Mouse (Mus musculus) heart, adult 2 months (tissue): ENCODE results near the gene Ear6. TPM values are rescaled to one million over a fixed set of nuclear protein-coding genes. Genes with fewer than 3 reads are reported as not detected.
"Not testable (repeated sequence)": the region's sequence is repeated elsewhere in the genome, so short reads cannot be mapped to it uniquely, and the experiment has no call there.

Experiments
- DNase-seq, 2 experiments: peaks; one replicate each; pipeline ENCODE4 v3.0.0; 2021
- H3K27ac ChIP-seq: fragments of 200-600 bp; 2 replicates; pipeline ENCODE4 v1.8.1; 2022
- H3K27me3 ChIP-seq: fragments of 200-500 bp; 2 replicates; pipeline ENCODE4 v1.6.1; 2012; ENCODE audit warnings: mild to moderate bottlenecking, low read length, inconsistent platforms, mixed read lengths; ENCODE audit not compliant: control insufficient read depth, insufficient read depth
- H3K36me3 ChIP-seq: fragments of 200-500 bp; 2 replicates; pipeline ENCODE4 v1.6.1; 2012; ENCODE audit warnings: low read length, inconsistent platforms; ENCODE audit not compliant: control insufficient read depth, insufficient read depth
- H3K4me1 ChIP-seq: fragments of 200-500 bp; 2 replicates; pipeline ENCODE4 v1.6.1; 2011; ENCODE audit warnings: low read length; ENCODE audit not compliant: control insufficient read depth, insufficient read depth
- H3K4me3 ChIP-seq: fragments of 200-600 bp; 2 replicates; pipeline ENCODE4 v1.8.1; 2022
- H3K79me2 ChIP-seq: fragments of 200-500 bp; replicated peaks from 2 replicates; pipeline ENCODE4 v1.6.1; 2012; ENCODE audit warnings: mild to moderate bottlenecking, inconsistent platforms, low read length, moderate library complexity, mixed read lengths; ENCODE audit not compliant: control insufficient read depth, insufficient read depth
- H3K9ac ChIP-seq: fragments of 200-500 bp; 2 replicates; pipeline ENCODE4 v1.6.1; 2012; ENCODE audit warnings: low read depth, mild to moderate bottlenecking, control low read depth, inconsistent platforms, low read length, mixed read lengths
- CTCF ChIP-seq: fragments of 200-600 bp; IDR thresholded peaks from 2 replicates; pipeline ENCODE4 v1.8.1; 2022; ENCODE audit warnings: antibody characterized with exemption, mild to moderate bottlenecking, moderate library complexity
- EP300 ChIP-seq: fragments of 200-500 bp; IDR thresholded peaks from 2 replicates; pipeline ENCODE4 v1.6.1; 2011; ENCODE audit warnings: low read depth, low read length, control low read depth; ENCODE audit not compliant: insufficient read depth
- POLR2A ChIP-seq: fragments of 200-500 bp; IDR thresholded peaks from 2 replicates; pipeline ENCODE4 v1.6.1; 2011; ENCODE audit warnings: mild to moderate bottlenecking, low read depth, low read length, control low read depth; ENCODE audit not compliant: insufficient read depth
- WGBS: fragments of 180-500 bp; shearing (Covaris S2); methylation state at CpG from one replicate; pipeline ENCODE4 v1.1.7; 2018; 5-methylcytosine and 5-hydroxymethylcytosine counted together
- intact Hi-C: fragments of 180-260 bp; cut with DNase I; formaldehyde crosslinking; loops from one replicate; pipeline ENCODE4 v1.15.1; 2025
- polyA plus RNA-seq: library from polyadenylated mRNA; depleted of rRNA; stranded (reverse); fragments of >200 nt; gene quantifications from 2 replicates; pipeline ENCODE4 v1.2.3, GENCODE M21; 2012
- total RNA-seq, 2 experiments: library from RNA; stranded (reverse); gene quantifications; 2 replicates each; pipeline ENCODE4 v1.2.3; 2021

Ear6 gene
- total and polyA plus RNA-seq, 3 experiments, result not detected

DNA sequence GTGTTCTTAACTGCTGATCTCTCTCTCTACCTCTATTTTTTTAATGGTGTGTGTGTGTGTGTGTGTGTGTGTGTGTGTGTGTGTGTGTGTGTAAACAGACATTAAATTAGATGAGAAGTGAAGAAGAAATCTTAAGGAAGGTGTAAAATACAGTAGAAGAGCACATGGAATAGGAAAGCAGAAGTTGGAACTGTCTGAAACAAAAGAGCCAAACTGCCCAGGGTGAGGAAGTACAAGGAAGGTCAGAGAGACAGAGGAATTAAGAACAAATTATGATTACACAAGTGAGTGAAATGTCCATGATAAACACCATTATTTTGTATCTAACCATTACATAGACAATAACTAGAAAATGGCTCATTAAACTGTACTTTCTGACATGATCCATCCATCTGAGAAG lies 9.6 kb upstream of the Ear6 start:
- Histone ChIP-seq H3K9ac (no peak overlapping the region), H3K36me3 (no peaks in the 10 kb centered on the region), H3K27ac (no peak overlapping the region), H3K4me3 (no peak overlapping the region), H3K27me3 (no peaks in the 10 kb centered on the region), H3K79me2 (no peaks in the 10 kb centered on the region), H3K4me1 (no peaks in the 10 kb centered on the region)
- TF ChIP-seq CTCF, result no peak
- DNase-seq, result no peak
- intact Hi-C loops, result loop anchor here (10.0 kb wide), 1 partner anchor 589 kb away; the partner anchor contains the start of gene Rnase2a

DNA sequence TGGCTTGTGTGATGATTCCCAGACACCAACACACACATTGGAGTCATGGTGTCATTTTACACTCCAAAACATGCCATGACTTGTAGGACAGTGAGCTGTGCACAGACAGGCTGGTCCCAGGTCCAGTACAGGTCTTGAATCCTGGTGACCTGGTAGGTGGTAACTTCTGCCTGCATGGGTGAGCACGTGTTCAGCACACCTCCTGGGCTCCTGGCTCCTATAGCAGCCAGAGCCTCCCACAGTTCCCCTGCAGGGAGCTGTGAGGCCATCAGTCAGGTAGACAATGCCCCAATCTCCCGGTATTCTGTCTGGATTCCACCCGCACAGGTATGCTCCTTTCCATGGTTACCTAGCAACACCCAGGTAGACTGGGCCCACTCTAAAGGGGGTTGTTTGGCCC lies 6.9 kb upstream of the Ear6 start:
- DNase-seq, result no peak
- 61% methylated on average over 3 of the region's 3 CpGs for WGBS
- intact Hi-C loops, result loop anchor here (10.0 kb wide), 1 partner anchor 592 kb away; the partner anchor contains the start of gene Rnase2a
- TF ChIP-seq EP300 (no peak), POLR2A (no peak), CTCF (no peak)
- Histone ChIP-seq H3K27ac (no peak overlapping the region), H3K4me3 (no peak overlapping the region), H3K27me3 (no peaks in the 10 kb centered on the region), H3K4me1 (no peaks in the 10 kb centered on the region), H3K79me2 (no peaks in the 10 kb centered on the region), H3K36me3 (no peaks in the 10 kb centered on the region), H3K9ac (no peak overlapping the region)

DNA sequence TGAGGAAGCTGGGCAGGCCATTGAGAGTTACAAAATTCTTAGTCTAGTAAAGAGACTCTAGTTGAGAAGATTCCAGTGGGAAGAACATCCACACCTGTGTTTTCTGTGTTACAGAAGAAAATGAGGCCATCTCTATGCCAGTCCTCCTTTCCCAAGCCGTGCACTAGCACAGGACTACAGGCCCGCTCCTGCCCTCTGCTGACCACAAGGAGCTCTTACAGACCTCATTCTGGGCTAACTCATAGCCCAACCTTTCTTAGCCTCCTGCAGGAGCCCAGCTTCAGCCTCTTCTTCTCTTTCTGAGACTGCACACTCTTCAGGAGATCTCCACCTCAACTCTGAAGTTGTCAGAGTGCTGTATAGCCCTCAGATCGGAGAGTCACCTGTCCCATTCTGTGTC lies 2.5 kb upstream of the Ear6 start:
- H3K4me3 ChIP-seq, intact Hi-C loops, H3K27me3 ChIP-seq, H3K9ac ChIP-seq, H3K27ac ChIP-seq, H3K79me2 ChIP-seq, H3K4me1 ChIP-seq, H3K36me3 ChIP-seq, DNase-seq: not testable (repeated sequence)
- peak; percentile 30 for TF ChIP-seq CTCF
- WGBS, result 50% methylated on average over 3 of the region's 3 CpGs

DNA sequence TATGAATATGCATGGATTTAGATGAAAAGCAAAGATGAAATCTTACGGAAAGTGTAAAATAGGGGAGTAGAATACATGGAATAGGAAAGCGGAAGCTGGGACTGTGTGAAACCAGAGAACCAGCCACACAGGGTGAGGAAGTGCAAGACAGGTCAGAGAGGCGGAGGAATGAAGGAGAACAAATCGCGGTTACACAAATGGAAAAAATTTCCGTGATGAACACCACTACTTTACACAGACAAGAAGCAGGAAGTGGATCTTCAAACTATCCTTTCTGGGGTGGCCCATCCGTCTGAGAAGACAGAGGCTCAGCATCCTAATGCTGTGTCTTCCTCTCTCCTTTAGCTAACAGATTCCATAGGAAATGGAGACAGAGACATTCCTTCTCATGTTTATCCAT lies 1.8 kb downstream of the Ear6 start:
- DNase-seq, H3K79me2 ChIP-seq, H3K4me1 ChIP-seq, H3K4me3 ChIP-seq, intact Hi-C loops, H3K9ac ChIP-seq, H3K36me3 ChIP-seq, H3K27ac ChIP-seq, H3K27me3 ChIP-seq: not testable (repeated sequence)
- WGBS, result 59% methylated on average over 7 of the region's 7 CpGs

DNA sequence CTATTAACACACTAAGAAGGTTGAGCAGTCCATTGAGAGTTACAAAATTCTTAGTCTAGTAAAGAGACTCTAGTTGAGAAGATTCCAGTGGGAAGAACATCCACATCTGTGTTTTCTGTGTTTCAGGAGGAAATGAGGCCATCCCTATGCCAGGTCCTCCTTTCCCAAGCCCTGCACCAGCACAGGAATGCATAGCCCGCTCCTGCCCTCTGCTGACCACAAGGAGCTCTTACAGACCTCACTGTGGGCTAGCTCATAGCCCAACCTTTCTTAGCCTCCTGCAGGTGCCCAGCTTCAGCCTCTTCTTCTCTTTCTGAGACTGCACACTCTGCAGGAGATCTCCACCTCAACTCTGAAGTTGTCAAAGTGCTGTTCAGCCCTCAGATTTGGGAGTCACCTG lies 10.1 kb downstream of the Ear6 start:
- H3K27me3 ChIP-seq, H3K9ac ChIP-seq, H3K27ac ChIP-seq, H3K36me3 ChIP-seq, intact Hi-C loops, H3K79me2 ChIP-seq, DNase-seq, H3K4me1 ChIP-seq, H3K4me3 ChIP-seq: not testable (repeated sequence)
- TF ChIP-seq CTCF, result peak; percentile 54
- WGBS, result 12% methylated on average over 1 of the region's 1 CpGs

DNA sequence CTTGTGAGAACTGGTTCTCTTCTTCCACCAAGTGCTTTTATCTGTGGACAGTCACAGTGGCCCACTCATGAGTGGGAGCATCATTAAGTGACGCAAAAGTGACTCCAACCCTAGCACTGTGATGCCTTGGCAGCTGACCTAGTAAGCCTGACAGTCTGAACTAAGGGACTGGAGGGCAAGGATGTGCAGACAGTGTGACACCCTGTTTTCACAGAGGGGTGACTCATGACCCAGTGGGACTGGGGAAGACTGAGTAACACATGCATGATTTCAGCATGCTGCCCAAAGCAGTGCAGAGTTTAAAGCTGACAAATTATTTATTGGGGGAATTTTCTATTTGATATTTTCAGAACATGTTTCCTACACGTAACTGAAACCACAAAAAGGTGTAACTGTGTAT lies 17.3 kb downstream of the Ear6 start:
- Histone ChIP-seq H3K36me3 (no peaks in the 10 kb centered on the region), H3K27ac (no peak overlapping the region), H3K4me3 (no peak overlapping the region), H3K27me3 (no peaks in the 10 kb centered on the region), H3K79me2 (no peaks in the 10 kb centered on the region), H3K4me1 (no peaks in the 10 kb centered on the region), H3K9ac (no peak overlapping the region)
- TF ChIP-seq CTCF, result no peak
- no peak for TF ChIP-seq POLR2A
- TF ChIP-seq EP300, result no peak
- intact Hi-C loops, result no loop called here
- WGBS, result 67% methylated on average over 2 of the region's 2 CpGs
- DNase-seq, result no peak

DNA sequence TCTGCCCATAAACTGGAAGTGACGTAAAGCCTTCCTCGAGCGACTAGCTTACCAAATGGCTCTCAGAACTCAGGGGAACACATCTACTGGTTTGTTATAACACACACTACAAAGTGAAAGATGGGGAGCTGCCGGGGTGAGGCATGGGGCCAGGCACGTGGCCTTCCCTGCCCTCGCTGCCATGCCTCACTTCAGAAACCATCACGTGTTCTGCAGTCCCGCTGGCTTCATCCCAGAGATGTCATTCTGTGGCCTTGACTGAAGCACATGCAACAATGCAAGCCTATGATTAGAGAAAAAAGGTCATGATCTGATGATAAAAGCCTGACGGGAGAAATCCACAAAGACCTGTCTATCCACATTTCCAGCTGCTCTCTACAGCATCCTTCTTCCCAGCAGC lies 18.2 kb downstream of the Ear6 start:
- Histone ChIP-seq H3K27ac (no peak overlapping the region), H3K9ac (no peak overlapping the region), H3K4me3 (no peak overlapping the region), H3K27me3 (no peaks in the 10 kb centered on the region), H3K79me2 (no peaks in the 10 kb centered on the region), H3K4me1 (no peaks in the 10 kb centered on the region), H3K36me3 (no peaks in the 10 kb centered on the region)
- intact Hi-C loops, result no loop called here
- no peak for DNase-seq
- TF ChIP-seq POLR2A (no peak), EP300 (no peak), CTCF (no peak)
- WGBS, result 61% methylated on average over 9 of the region's 9 CpGs
